In genomic region chr13:94941230-94941629, GRCm38 (mm10) we compare ENCODE assay signal across 7 mouse cellular contexts. TPM values are rescaled to one million over a fixed set of nuclear protein-coding genes. Genes with fewer than 3 reads are reported as not detected.
DNase-seq lines count a peak whose midpoint lies in the region; ATAC-seq and TF ChIP-seq lines count a peak whose summit lies in the region.

No protein-coding gene starts in this region.

- H3K4me1 ChIP-seq in cerebellum, adult 2 months (ENCODE audit: control insufficient read depth, insufficient read depth, low read length), result no peaks in the 10 kb centered on the region
- no peaks in the 10 kb centered on the region for H3K4me1 ChIP-seq in lung, adult 2 months (ENCODE audit: control insufficient read depth, insufficient read depth, low read length)

- 17% methylated on average over 4 of the region's 4 CpGs for WGBS in cerebellum, adult 2 months
- WGBS in lung, adult 2 months, result 13% methylated on average over 4 of the region's 4 CpGs

- TF ChIP-seq POLR2A in cerebellum, adult 2 months (IDR thresholded peaks at IDR 0.05; ENCODE audit: borderline replicate concordance, insufficient read depth, low read length), result no peak
- no peak for TF ChIP-seq POLR2A in lung, adult 2 months (IDR thresholded peaks at IDR 0.05; ENCODE audit: borderline replicate concordance, extremely low read depth, low read depth, low read length)

- H3K36me3 ChIP-seq in C2C12 (ENCODE audit: control insufficient read depth, insufficient read depth), result no peaks in the 10 kb centered on the region

- H3ac ChIP-seq in C2C12 (ENCODE audit: control insufficient read depth, insufficient read length, low read depth), result no peak overlapping the region

- no peak overlapping the region for H3K4me3 ChIP-seq in C2C12 (ENCODE audit: insufficient read depth, poor library complexity, severe bottlenecking)
- no peak overlapping the region for H3K4me3 ChIP-seq in cerebellum, adult 2 months (replicated peaks; ENCODE audit: insufficient read depth, low read depth, low read length)
- H3K4me3 ChIP-seq in lung, adult 2 months (replicated peaks; ENCODE audit: extremely low read depth, low read depth, low read length), result no peak overlapping the region

- peak; percentile 28 for TF ChIP-seq CTCF in C2C12 (IDR thresholded peaks at IDR 0.05; ENCODE audit: control insufficient read depth, insufficient read depth, insufficient read length)
- TF ChIP-seq CTCF in cerebellum, adult 2 months (IDR thresholded peaks at IDR 0.05; ENCODE audit: borderline replicate concordance, insufficient read depth, low read depth, low read length), result peak; percentile 50; the same call in 1 of the 2 replicates
- TF ChIP-seq CTCF in lung, adult 2 months (IDR thresholded peaks at IDR 0.05; ENCODE audit: insufficient read depth, low read length), result peak; percentile 44

- peak; percentile 88 for ATAC-seq in frontal cortex, adult (ENCODE audit: low TSS enrichment)

- H3K27me3 ChIP-seq in C2C12 (ENCODE audit: control insufficient read depth, insufficient read depth, insufficient read length), result peaks cover 39% of the 10 kb centered on the region
- no peaks in the 10 kb centered on the region for H3K27me3 ChIP-seq in cerebellum, adult 2 months (ENCODE audit: control insufficient read depth, insufficient read depth, low read length)

- H3K79me2 ChIP-seq in C2C12 (ENCODE audit: control insufficient read depth, insufficient read depth), result no peaks in the 10 kb centered on the region

- H3K79me3 ChIP-seq in C2C12 (ENCODE audit: low read depth), result no peaks in the 10 kb centered on the region

- peak; percentile 69 for DNase-seq in ES-CJ7 (ENCODE audit: low read depth, low spot score)
- DNase-seq in cerebellum, adult 2 months, result peak; percentile 33 to 36
- DNase-seq in kidney, postnatal 4 days, result peak; percentile 83 to 84
- DNase-seq in lung, adult 2 months, result peak; percentile 37
- peak; percentile 66 to 78 for DNase-seq in right cerebral cortex, postnatal 10 days (ENCODE audit: low spot score in 2 of 2)

- no peak overlapping the region for H3K27ac ChIP-seq in cerebellum, adult 2 months (ENCODE audit: insufficient read depth, low read length)

TF ChIP-seq in C2C12, 6 proteins besides CTCF, POLR2A, EP300 and RAD21:
- no peak for TF ChIP-seq CEBPB (IDR thresholded peaks at IDR 0.05; ENCODE audit: low read depth)
- TF ChIP-seq FOSL1 (IDR thresholded peaks at IDR 0.05; ENCODE audit: insufficient read depth, low read length, poor library complexity, severe bottlenecking), result no peak

RNA-seq across cellular contexts. Expression of gene Wdr41, which starts 34.9 kb away (rescaled TPM):
- 6.8 TPM for polyA plus RNA-seq in C2C12 (2012; fragmentation: generic; extraction: Trizol)
- 29.5 and 30.5 TPM in 2 replicates for polyA plus RNA-seq in cerebellum, adult 2 months (2012; rRNA removed)
- polyA plus RNA-seq in lung, adult 2 months (2012; rRNA removed), result 9.6 and 13.0 TPM in 2 replicates
